Mouse (Mus musculus): ENCODE measurements around the gene Lfng. TPM values are rescaled to one million over a fixed set of nuclear protein-coding genes. Genes with fewer than 3 reads are reported as not detected.

Lfng gene
- total and polyA plus RNA-seq, 2 experiments from 2014 or later = 20.1 to 56.6 TPM

- H3K27ac ChIP-seq (ENCODE audit: low read depth, low read length) = 0 out of 2 replicates have a peak overlapping the region, but pooled peaks have one; percentile 6
- no peak overlapping the region for H3K4me2 ChIP-seq (ENCODE audit: low read depth, low read length, poor library complexity, severe bottlenecking)
- H3K9ac ChIP-seq (replicated peaks; ENCODE audit: low read length, poor library complexity, severe bottlenecking) = no peak overlapping the region
- DNase-seq (ENCODE audit: low spot score) (peak; percentile 57), ATAC-seq (ENCODE audit: low FRiP score) (no peak)
- H3K4me1 ChIP-seq (ENCODE audit: insufficient read depth, low read length) = peaks cover 12% of the 10 kb centered on the region
- no peaks in the 10 kb centered on the region for H3K27me3 ChIP-seq (ENCODE audit: insufficient read depth, low read length)
- no peak for TF ChIP-seq CTCF (IDR thresholded peaks at IDR 0.05)
- no peaks in the 10 kb centered on the region for H3K36me3 ChIP-seq (ENCODE audit: insufficient read depth, low read length)
- WGBS = 16% methylated on average over 8 of the region's 8 CpGs
- H3K9me3 ChIP-seq (ENCODE audit: low read length) = no peaks in the 10 kb centered on the region
- H3K4me3 ChIP-seq (ENCODE audit: low read depth, low read length) = no peak overlapping the region
Measured at GRCm38 (mm10) chr5:140582995-140583731, 24.0 kb upstream of the Lfng start.

DNA sequence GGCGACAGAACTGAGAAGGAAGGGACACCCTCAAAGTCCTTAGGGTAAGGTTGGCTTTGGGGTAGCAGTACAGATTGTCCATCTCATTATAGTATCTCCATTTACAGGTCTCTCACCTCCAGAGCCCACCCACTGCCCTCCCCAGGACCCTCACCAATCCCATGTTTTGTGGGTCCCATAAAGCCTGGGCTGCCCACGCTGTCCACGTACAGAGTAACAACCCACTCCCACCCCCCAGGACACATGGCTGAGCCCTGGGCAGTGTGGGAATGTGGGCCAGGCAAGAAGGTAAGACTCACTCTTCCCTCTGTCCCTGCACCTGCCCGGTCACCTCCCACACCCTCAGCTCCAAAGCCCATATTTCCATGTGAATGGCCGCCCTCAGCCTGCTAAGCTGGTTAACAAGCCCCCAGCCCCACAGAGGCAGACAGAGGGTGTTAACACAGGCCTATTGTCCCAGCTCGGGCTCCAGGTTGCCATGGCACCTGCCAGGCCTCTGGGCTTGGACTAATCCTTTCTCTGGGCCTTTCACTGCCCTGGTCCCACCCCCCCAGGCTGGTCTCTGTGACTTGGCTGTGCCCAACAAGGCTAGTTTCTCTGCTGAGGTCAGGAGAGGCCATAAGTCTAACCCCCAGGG lies 23.3 kb upstream of the Lfng start:
- Histone ChIP-seq H3K4me3 (ENCODE audit: low read depth, low read length) (no peak overlapping the region), H3K9ac (replicated peaks; ENCODE audit: low read length, poor library complexity, severe bottlenecking) (no peak overlapping the region), H3K27me3 (ENCODE audit: insufficient read depth, low read length) (no peaks in the 10 kb centered on the region), H3K36me3 (ENCODE audit: insufficient read depth, low read length) (no peaks in the 10 kb centered on the region), H3K9me3 (ENCODE audit: low read length) (no peaks in the 10 kb centered on the region), H3K4me2 (ENCODE audit: low read depth, low read length, poor library complexity, severe bottlenecking) (no peak overlapping the region), H3K27ac (ENCODE audit: low read depth, low read length) (0 out of 2 replicates have a peak overlapping the region, but pooled peaks have one; percentile 6), H3K4me1 (ENCODE audit: insufficient read depth, low read length) (peaks cover 12% of the 10 kb centered on the region)
- peak; percentile 65 for ATAC-seq (ENCODE audit: low FRiP score)
- WGBS = 27% methylated on average over 6 of the region's 6 CpGs
- DNase-seq (ENCODE audit: low spot score) = peak; percentile 71
- no peak for TF ChIP-seq CTCF (IDR thresholded peaks at IDR 0.05)

- Histone ChIP-seq H3K4me3 (ENCODE audit: low read depth, low read length) (no peak overlapping the region), H3K4me1 (ENCODE audit: insufficient read depth, low read length) (0 out of 2 replicates have a peak, but pooled peaks cover under 1% of the 10 kb centered on the region), H3K27ac (ENCODE audit: low read depth, low read length) (no peak overlapping the region), H3K9me3 (ENCODE audit: low read length) (no peaks in the 10 kb centered on the region), H3K4me2 (ENCODE audit: low read depth, low read length, poor library complexity, severe bottlenecking) (no peak overlapping the region), H3K36me3 (ENCODE audit: insufficient read depth, low read length) (no peaks in the 10 kb centered on the region), H3K27me3 (ENCODE audit: insufficient read depth, low read length) (no peaks in the 10 kb centered on the region), H3K9ac (replicated peaks; ENCODE audit: low read length, poor library complexity, severe bottlenecking) (no peak overlapping the region)
- WGBS = 90% methylated on average over 16 of the region's 16 CpGs
- ATAC-seq (ENCODE audit: low FRiP score) = no peak
- DNase-seq (ENCODE audit: low spot score) = no peak
- TF ChIP-seq CTCF (IDR thresholded peaks at IDR 0.05) = no peak
Measured at GRCm38 (mm10) chr5:140589082-140589774, 17.9 kb upstream of the Lfng start.

GRCm38 (mm10) chr5:140594846-140595245 lies 12.3 kb upstream of the Lfng start:
- H3K4me2 ChIP-seq (ENCODE audit: low read depth, low read length, poor library complexity, severe bottlenecking) = no peak overlapping the region
- WGBS = 75% methylated on average over 5 of the region's 5 CpGs
- no peak for DNase-seq (ENCODE audit: low spot score)
- H3K9ac ChIP-seq (replicated peaks; ENCODE audit: low read length, poor library complexity, severe bottlenecking) = no peak overlapping the region
- no peak overlapping the region for H3K4me3 ChIP-seq (ENCODE audit: low read depth, low read length)
- no peak for TF ChIP-seq CTCF (IDR thresholded peaks at IDR 0.05)
- H3K36me3 ChIP-seq (ENCODE audit: insufficient read depth, low read length) = no peaks in the 10 kb centered on the region
- ATAC-seq (ENCODE audit: low FRiP score) = no peak
- H3K27me3 ChIP-seq (ENCODE audit: insufficient read depth, low read length) = no peaks in the 10 kb centered on the region
- H3K4me1 ChIP-seq (ENCODE audit: insufficient read depth, low read length) = no peaks in the 10 kb centered on the region
- H3K9me3 ChIP-seq (ENCODE audit: low read length) = no peaks in the 10 kb centered on the region
- no peak overlapping the region for H3K27ac ChIP-seq (ENCODE audit: low read depth, low read length)

GRCm38 (mm10) chr5:140596426-140596825 lies 10.7 kb upstream of the Lfng start:
- no peak for ATAC-seq (ENCODE audit: low FRiP score)
- WGBS = 78% methylated on average over 3 of the region's 3 CpGs

More at GRCm38 (mm10) chr5:140596426-140596825, 10.7 kb upstream of the Lfng start:
- no peak for TF ChIP-seq CTCF (IDR thresholded peaks at IDR 0.05)
- Histone ChIP-seq H3K9me3 (ENCODE audit: low read length) (no peaks in the 10 kb centered on the region), H3K4me3 (ENCODE audit: low read depth, low read length) (no peak overlapping the region), H3K27ac (ENCODE audit: low read depth, low read length) (no peak overlapping the region), H3K4me1 (ENCODE audit: insufficient read depth, low read length) (no peaks in the 10 kb centered on the region), H3K9ac (replicated peaks; ENCODE audit: low read length, poor library complexity, severe bottlenecking) (no peak overlapping the region), H3K27me3 (ENCODE audit: insufficient read depth, low read length) (no peaks in the 10 kb centered on the region), H3K4me2 (ENCODE audit: low read depth, low read length, poor library complexity, severe bottlenecking) (no peak overlapping the region), H3K36me3 (ENCODE audit: insufficient read depth, low read length) (no peaks in the 10 kb centered on the region)
- no peak for DNase-seq (ENCODE audit: low spot score)

Data from midbrain, postnatal 0 days (tissue).